Mouse (Mus musculus) brain, embryonic 14.5 days (tissue): ENCODE data around the gene Mnd1.

Experiments
- CTCF ChIP-seq: fragments of 200-500 bp; IDR thresholded peaks from 2 replicates; pipeline ENCODE4 v1.5.1; 2012; ENCODE audit warnings: inconsistent platforms, mild to moderate bottlenecking, moderate library complexity, borderline replicate concordance; ENCODE audit not compliant: insufficient read depth, insufficient read length; ENCODE audit errors: extremely low read depth
- POLR2A ChIP-seq: fragments of 200-500 bp; IDR thresholded peaks from 2 replicates; pipeline ENCODE4 v1.6.1; 2012; ENCODE audit warnings: mild to moderate bottlenecking, inconsistent platforms, borderline replicate concordance; ENCODE audit not compliant: poor library complexity, insufficient read depth, insufficient read length, severe bottlenecking; ENCODE audit errors: extremely low read depth

- TF ChIP-seq CTCF, result no peak
- no peak for TF ChIP-seq POLR2A
These were observed 14.6 kb downstream of the Mnd1 start for GRCm38 (mm10) chr3:84140947-84141346.
